Mouse (Mus musculus): ENCODE measurements around the gene Ppp1r26. TPM values are rescaled to one million over a fixed set of nuclear protein-coding genes. Genes with fewer than 3 reads are reported as not detected.

Ppp1r26 gene
- polyA plus RNA-seq, 1 experiment from 2014 or later, result 2.3 TPM

DNA sequence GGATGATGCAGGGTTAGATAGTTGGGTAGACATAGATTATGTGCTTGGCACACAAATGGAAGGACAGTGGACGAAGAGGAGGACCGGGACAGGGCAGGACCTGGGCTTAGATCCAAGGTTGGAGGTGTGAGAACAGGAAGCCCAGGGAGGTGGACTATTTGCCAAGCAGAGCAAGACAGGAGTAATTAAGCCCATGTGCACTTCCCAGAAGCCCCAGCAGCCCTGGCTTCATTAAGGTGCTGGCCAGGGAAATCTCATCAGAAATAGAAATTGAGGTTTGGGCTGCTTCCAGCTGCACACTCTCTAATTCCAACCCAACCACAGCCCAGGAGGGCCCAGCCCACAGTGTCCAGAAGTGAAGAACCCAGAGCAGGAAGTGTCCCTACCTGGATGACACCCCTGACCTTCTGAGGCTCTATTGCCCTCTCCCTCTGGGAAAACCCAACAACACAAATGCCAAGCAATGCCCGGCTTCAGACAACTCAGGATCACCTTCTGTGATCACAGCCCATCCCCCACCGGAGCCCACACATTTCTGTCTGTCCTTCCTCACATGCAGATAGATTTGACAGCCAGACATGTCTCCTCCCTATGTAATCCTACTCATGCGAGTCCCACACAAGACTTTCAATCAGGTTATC, 32.4 kb upstream of the Ppp1r26 start:
- WGBS, result 85% methylated on average over 5 of the region's 5 CpGs
- no peaks in the 10 kb centered on the region for H3K27me3 ChIP-seq (replicated peaks; ENCODE audit: control insufficient read depth, insufficient read depth, low read length)
- H3K36me3 ChIP-seq (ENCODE audit: control insufficient read depth, insufficient read depth, low read length), result no peaks in the 10 kb centered on the region
- no peak overlapping the region for H3K4me3 ChIP-seq (ENCODE audit: low read length)
- no peak overlapping the region for H3K9ac ChIP-seq (ENCODE audit: low read depth, low read length)
- no peak overlapping the region for H3K27ac ChIP-seq (ENCODE audit: low read length)
- ATAC-seq, result no peak
- no peaks in the 10 kb centered on the region for H3K4me1 ChIP-seq (ENCODE audit: control insufficient read depth, insufficient read depth, low read length)
- no peaks in the 10 kb centered on the region for H3K9me3 ChIP-seq (ENCODE audit: control insufficient read depth, low read length)
- no peak overlapping the region for H3K4me2 ChIP-seq (ENCODE audit: low read depth, low read length)

DNA sequence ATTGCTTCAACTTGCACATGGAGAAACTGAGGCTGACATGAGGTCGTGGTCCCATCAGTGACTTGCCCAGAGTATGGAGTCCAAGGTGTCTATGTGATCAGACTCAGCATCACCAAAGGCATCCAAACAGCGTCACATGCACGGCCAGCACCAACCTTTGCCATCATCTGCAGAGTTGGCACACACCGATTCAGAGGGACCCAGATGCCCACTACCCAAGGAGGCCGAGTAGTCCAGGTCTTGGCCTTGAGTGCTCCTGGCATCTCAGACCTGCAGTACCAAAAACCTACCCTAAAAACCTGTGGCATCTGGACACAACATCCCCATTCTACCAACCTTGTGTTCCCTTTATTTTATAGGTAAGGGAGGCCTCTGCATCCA, 31.9 kb upstream of the Ppp1r26 start:
- no peak overlapping the region for H3K4me2 ChIP-seq (ENCODE audit: low read depth, low read length)
- no peak for ATAC-seq
- H3K36me3 ChIP-seq (ENCODE audit: control insufficient read depth, insufficient read depth, low read length), result no peaks in the 10 kb centered on the region
- no peaks in the 10 kb centered on the region for H3K4me1 ChIP-seq (ENCODE audit: control insufficient read depth, insufficient read depth, low read length)
- H3K9ac ChIP-seq (ENCODE audit: low read depth, low read length), result no peak overlapping the region
- H3K27me3 ChIP-seq (replicated peaks; ENCODE audit: control insufficient read depth, insufficient read depth, low read length), result no peaks in the 10 kb centered on the region
- 93% methylated on average over 5 of the region's 5 CpGs for WGBS
- H3K9me3 ChIP-seq (ENCODE audit: control insufficient read depth, low read length), result no peaks in the 10 kb centered on the region
- H3K4me3 ChIP-seq (ENCODE audit: low read length), result no peak overlapping the region
- no peak overlapping the region for H3K27ac ChIP-seq (ENCODE audit: low read length)

DNA sequence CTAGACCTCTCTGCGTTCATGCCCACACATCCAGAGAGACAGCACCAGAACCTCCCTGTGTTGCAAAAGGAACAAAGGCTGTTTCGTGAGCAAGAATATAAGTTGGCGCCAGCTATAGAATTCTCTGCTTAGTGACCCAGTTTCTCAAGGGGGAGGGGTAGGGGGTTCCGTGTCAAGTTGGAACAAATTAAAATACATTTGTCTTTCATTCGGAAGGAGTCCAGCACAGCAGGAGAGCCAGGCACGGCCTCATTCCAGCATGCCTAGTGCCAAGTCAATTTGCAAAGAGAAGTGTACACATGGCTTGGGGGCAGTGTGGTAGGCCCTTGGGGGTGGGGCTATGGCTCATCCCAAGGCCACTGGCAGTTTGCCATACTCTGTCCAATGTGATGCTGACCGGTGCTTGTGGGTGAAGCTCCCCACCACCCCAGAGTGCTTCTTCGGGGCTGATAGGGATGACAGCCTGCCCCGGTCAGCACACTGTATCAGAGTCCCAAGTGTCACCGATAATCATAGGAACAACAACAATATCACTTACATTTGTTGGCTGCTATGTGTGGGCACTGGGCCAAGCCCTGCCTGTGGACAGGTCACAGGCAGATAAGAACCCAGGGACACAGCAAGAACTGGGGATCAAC, 31.1 kb upstream of the Ppp1r26 start:
- H3K27ac ChIP-seq (ENCODE audit: low read length), result no peak overlapping the region
- no peaks in the 10 kb centered on the region for H3K36me3 ChIP-seq (ENCODE audit: control insufficient read depth, insufficient read depth, low read length)
- H3K4me2 ChIP-seq (ENCODE audit: low read depth, low read length), result no peak overlapping the region
- H3K9me3 ChIP-seq (ENCODE audit: control insufficient read depth, low read length), result no peaks in the 10 kb centered on the region
- no peak overlapping the region for H3K9ac ChIP-seq (ENCODE audit: low read depth, low read length)
- 65% methylated on average over 10 of the region's 10 CpGs for WGBS
- no peaks in the 10 kb centered on the region for H3K27me3 ChIP-seq (replicated peaks; ENCODE audit: control insufficient read depth, insufficient read depth, low read length)
- no peak for ATAC-seq
- H3K4me3 ChIP-seq (ENCODE audit: low read length), result no peak overlapping the region
- no peaks in the 10 kb centered on the region for H3K4me1 ChIP-seq (ENCODE audit: control insufficient read depth, insufficient read depth, low read length)

DNA sequence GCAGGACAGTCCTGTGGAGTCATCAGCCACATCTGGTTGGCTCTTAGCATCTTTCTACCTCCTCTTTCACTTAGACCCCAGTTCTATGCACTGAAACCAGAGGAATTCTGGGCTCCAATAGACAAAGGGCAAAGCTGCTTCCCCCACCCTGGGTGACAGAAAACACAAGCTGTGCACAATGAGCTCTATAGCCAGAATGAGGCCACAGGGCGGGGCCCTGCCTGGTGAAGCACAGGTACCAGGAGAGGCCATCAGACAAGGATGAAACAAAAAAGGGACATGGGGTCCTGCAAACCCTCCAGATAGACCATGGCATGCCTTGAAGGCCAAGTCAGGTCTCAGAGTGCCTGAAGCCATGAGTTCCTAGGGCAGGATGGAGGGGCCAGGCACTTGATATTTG, 30.1 kb upstream of the Ppp1r26 start:
- Histone ChIP-seq H3K36me3 (ENCODE audit: control insufficient read depth, insufficient read depth, low read length) (no peaks in the 10 kb centered on the region), H3K4me1 (ENCODE audit: control insufficient read depth, insufficient read depth, low read length) (no peaks in the 10 kb centered on the region), H3K9me3 (ENCODE audit: control insufficient read depth, low read length) (no peaks in the 10 kb centered on the region), H3K9ac (ENCODE audit: low read depth, low read length) (no peak overlapping the region), H3K27ac (ENCODE audit: low read length) (no peak overlapping the region), H3K4me2 (ENCODE audit: low read depth, low read length) (no peak overlapping the region), H3K27me3 (replicated peaks; ENCODE audit: control insufficient read depth, insufficient read depth, low read length) (no peaks in the 10 kb centered on the region), H3K4me3 (ENCODE audit: low read length) (no peak overlapping the region)
- 92% methylated on average over 1 of the region's 1 CpGs for WGBS
- ATAC-seq, result no peak

DNA sequence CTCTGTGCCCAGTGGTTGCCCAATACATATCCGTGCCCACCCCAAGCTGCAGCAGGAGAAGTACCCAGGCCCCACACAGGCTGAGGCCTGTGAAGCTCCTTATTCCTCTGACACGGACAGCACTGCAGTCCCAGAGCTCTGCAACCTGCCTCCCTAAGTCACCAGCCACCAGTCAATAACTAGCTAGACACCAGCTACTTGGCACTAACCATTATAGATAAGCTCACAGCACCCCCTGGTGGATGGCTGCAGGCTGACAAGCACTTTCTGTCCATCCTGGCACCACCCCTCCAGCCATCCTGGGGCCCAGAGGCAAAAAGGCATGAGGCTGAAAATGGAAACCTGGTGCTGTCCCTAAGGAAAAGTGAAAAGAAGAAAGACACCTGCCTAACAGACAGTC, 28.6 kb upstream of the Ppp1r26 start:
- Histone ChIP-seq H3K27me3 (replicated peaks; ENCODE audit: control insufficient read depth, insufficient read depth, low read length) (no peaks in the 10 kb centered on the region), H3K36me3 (ENCODE audit: control insufficient read depth, insufficient read depth, low read length) (no peaks in the 10 kb centered on the region), H3K9ac (ENCODE audit: low read depth, low read length) (no peak overlapping the region), H3K4me3 (ENCODE audit: low read length) (no peak overlapping the region), H3K9me3 (ENCODE audit: control insufficient read depth, low read length) (no peaks in the 10 kb centered on the region), H3K4me1 (ENCODE audit: control insufficient read depth, insufficient read depth, low read length) (no peaks in the 10 kb centered on the region), H3K27ac (ENCODE audit: low read length) (no peak overlapping the region), H3K4me2 (ENCODE audit: low read depth, low read length) (no peak overlapping the region)
- peak; percentile 44; the same call in 1 of the 2 replicates for ATAC-seq
- WGBS, result 43% methylated on average over 2 of the region's 2 CpGs

DNA sequence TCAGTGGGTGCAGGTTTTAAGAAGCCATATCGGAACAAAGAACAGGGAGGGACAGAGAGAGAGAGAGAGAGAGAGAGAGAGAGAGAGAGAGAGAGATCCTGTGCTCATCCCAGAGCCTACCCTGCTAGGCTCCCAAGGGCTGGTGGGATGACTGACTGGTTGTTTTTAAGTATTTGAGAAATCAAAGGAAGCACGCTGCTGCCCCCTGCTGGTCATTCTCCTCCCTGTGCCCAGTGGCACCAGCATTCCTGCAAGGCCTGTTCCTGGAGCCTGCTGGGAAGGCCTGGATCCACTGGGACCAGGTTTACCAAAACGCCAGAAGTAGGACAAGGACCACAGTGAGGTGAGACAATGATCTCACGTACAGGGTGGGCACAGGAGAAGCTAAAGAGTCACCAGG, 26.7 kb upstream of the Ppp1r26 start:
- ATAC-seq, result no peak
- no peak overlapping the region for H3K4me3 ChIP-seq (ENCODE audit: low read length)

DNA sequence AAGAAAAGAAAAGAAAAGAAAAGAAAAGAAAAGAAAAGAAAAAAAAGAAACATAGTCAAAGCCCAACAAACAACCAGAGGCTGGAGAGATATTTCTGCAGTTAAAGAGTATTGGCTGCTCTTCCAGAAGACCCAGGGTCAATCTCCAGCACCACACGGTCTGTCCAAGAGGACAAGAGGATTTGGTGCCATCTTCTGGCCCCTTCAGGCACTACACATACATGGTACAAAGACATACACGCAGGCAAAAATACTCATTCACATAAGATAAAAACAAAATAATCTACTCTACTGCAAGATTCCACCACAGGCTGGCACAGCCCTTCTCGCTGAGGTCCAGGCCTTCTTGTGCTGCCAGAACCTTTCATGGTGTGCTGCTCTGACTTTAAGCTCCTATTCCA, 23.4 kb upstream of the Ppp1r26 start:
- Histone ChIP-seq H3K9me3 (ENCODE audit: control insufficient read depth, low read length) (no peaks in the 10 kb centered on the region), H3K27ac (ENCODE audit: low read length) (no peak overlapping the region), H3K4me1 (ENCODE audit: control insufficient read depth, insufficient read depth, low read length) (no peaks in the 10 kb centered on the region), H3K4me2 (ENCODE audit: low read depth, low read length) (no peak overlapping the region), H3K36me3 (ENCODE audit: control insufficient read depth, insufficient read depth, low read length) (no peaks in the 10 kb centered on the region), H3K9ac (ENCODE audit: low read depth, low read length) (no peak overlapping the region), H3K4me3 (ENCODE audit: low read length) (no peak overlapping the region), H3K27me3 (replicated peaks; ENCODE audit: control insufficient read depth, insufficient read depth, low read length) (no peaks in the 10 kb centered on the region)
- no peak for ATAC-seq
- 38% methylated on average over 3 of the region's 3 CpGs for WGBS

More for the DNA sequence above, 26.7 kb upstream of the Ppp1r26 start:
- 27% methylated on average over 4 of the region's 4 CpGs for WGBS
- no peaks in the 10 kb centered on the region for H3K27me3 ChIP-seq (replicated peaks; ENCODE audit: control insufficient read depth, insufficient read depth, low read length)
- no peaks in the 10 kb centered on the region for H3K4me1 ChIP-seq (ENCODE audit: control insufficient read depth, insufficient read depth, low read length)
- no peaks in the 10 kb centered on the region for H3K36me3 ChIP-seq (ENCODE audit: control insufficient read depth, insufficient read depth, low read length)
- no peak overlapping the region for H3K4me2 ChIP-seq (ENCODE audit: low read depth, low read length)
- H3K27ac ChIP-seq (ENCODE audit: low read length), result no peak overlapping the region
- no peaks in the 10 kb centered on the region for H3K9me3 ChIP-seq (ENCODE audit: control insufficient read depth, low read length)
- no peak overlapping the region for H3K9ac ChIP-seq (ENCODE audit: low read depth, low read length)

DNA sequence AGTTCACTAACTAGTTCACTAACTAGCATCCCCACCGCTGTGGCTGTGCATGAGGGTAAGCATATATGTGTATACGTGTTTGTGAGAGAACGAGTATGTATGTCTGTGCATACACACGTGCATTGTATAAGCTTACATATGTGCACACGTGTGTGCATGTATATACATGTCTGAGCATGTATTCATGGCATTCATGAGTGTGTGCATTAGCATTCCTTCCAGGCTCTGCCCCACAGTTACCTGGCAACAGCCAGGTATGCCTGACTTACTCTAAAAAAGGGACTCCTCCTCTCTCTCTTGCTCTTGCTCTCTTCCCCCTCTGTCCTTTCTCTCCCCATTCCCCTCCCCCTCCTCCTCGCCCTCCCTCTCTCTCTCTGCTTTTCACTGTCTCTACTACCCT, 19.4 kb upstream of the Ppp1r26 start:
- Histone ChIP-seq H3K4me2 (ENCODE audit: low read depth, low read length) (no peak overlapping the region), H3K27me3 (replicated peaks; ENCODE audit: control insufficient read depth, insufficient read depth, low read length) (no peaks in the 10 kb centered on the region), H3K36me3 (ENCODE audit: control insufficient read depth, insufficient read depth, low read length) (no peaks in the 10 kb centered on the region), H3K4me3 (ENCODE audit: low read length) (no peak overlapping the region), H3K9me3 (ENCODE audit: control insufficient read depth, low read length) (no peaks in the 10 kb centered on the region), H3K27ac (ENCODE audit: low read length) (no peak overlapping the region), H3K9ac (ENCODE audit: low read depth, low read length) (no peak overlapping the region), H3K4me1 (ENCODE audit: control insufficient read depth, insufficient read depth, low read length) (no peaks in the 10 kb centered on the region)
- no peak for ATAC-seq
- WGBS, result 87% methylated on average over 6 of the region's 6 CpGs

DNA sequence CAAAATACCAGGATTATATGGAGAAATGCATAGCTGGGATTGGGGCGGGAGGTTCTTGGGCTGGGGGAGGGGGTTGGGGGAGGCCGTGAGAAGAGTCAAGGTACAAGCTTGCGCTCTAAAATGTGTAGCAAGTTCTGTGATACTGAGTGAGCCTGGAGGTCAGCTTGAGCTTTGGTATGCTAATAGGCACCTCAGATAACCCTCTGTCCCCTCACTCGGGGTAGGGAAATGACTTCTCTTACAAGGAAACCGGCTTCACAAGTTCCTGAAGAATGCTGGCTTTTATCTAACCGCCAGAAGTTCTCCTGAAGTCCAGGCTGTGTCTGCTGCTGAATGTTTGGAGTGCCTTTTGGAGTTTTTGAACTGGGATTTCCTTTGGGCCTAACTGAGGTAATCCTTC, 15.8 kb upstream of the Ppp1r26 start:
- H3K36me3 ChIP-seq (ENCODE audit: control insufficient read depth, insufficient read depth, low read length), result no peaks in the 10 kb centered on the region
- H3K27ac ChIP-seq (ENCODE audit: low read length), result no peak overlapping the region
- no peak overlapping the region for H3K4me2 ChIP-seq (ENCODE audit: low read depth, low read length)
- no peak for ATAC-seq
- H3K4me1 ChIP-seq (ENCODE audit: control insufficient read depth, insufficient read depth, low read length), result no peaks in the 10 kb centered on the region
- 41% methylated on average over 6 of the region's 6 CpGs for WGBS
- H3K9ac ChIP-seq (ENCODE audit: low read depth, low read length), result no peak overlapping the region
- H3K27me3 ChIP-seq (replicated peaks; ENCODE audit: control insufficient read depth, insufficient read depth, low read length), result no peaks in the 10 kb centered on the region
- no peak overlapping the region for H3K4me3 ChIP-seq (ENCODE audit: low read length)
- H3K9me3 ChIP-seq (ENCODE audit: control insufficient read depth, low read length), result no peaks in the 10 kb centered on the region

DNA sequence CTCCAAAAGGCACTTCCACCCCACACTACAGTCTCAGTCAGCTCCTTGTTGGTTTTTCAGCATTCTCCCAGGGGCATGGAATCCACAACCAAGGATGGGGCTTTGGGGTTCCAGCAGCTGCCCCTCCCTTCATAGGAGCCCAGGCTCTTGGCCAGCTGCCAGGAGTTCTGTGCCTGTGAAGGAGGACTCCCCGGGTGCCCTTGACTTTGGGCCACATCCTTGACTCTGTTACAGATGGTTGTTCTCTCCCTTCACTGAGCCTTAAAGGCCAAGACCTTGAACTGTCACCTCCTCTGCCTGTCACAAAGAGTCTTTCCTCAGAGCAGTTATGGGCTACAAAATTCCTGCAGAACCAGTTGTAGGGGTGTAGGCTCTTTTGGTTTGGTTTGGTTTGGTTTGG, 13.8 kb upstream of the Ppp1r26 start:
- Histone ChIP-seq H3K9me3 (ENCODE audit: control insufficient read depth, low read length) (no peaks in the 10 kb centered on the region), H3K4me1 (ENCODE audit: control insufficient read depth, insufficient read depth, low read length) (no peaks in the 10 kb centered on the region), H3K4me3 (ENCODE audit: low read length) (no peak overlapping the region), H3K36me3 (ENCODE audit: control insufficient read depth, insufficient read depth, low read length) (no peaks in the 10 kb centered on the region), H3K9ac (ENCODE audit: low read depth, low read length) (no peak overlapping the region), H3K27me3 (replicated peaks; ENCODE audit: control insufficient read depth, insufficient read depth, low read length) (no peaks in the 10 kb centered on the region), H3K27ac (ENCODE audit: low read length) (no peak overlapping the region), H3K4me2 (ENCODE audit: low read depth, low read length) (no peak overlapping the region)
- no peak for ATAC-seq
- WGBS, result 8% methylated on average over 1 of the region's 1 CpGs

Data from intestine, embryonic 16.5 days (tissue).